Mouse (Mus musculus) liver, adult 2 months (tissue): ENCODE data around the gene Wdr35.

Experiments
- CTCF ChIP-seq: fragments of 200-500 bp; IDR thresholded peaks from 2 replicates; pipeline ENCODE4 v1.5.1; 2011; ENCODE audit warnings: low read depth, low read length, control low read depth
- POLR2A ChIP-seq: fragments of 200-500 bp; IDR thresholded peaks from 2 replicates; pipeline ENCODE4 v1.6.1; 2011; ENCODE audit warnings: low read length, control low read depth; ENCODE audit not compliant: insufficient read depth; ENCODE audit errors: extremely low read depth

DNA sequence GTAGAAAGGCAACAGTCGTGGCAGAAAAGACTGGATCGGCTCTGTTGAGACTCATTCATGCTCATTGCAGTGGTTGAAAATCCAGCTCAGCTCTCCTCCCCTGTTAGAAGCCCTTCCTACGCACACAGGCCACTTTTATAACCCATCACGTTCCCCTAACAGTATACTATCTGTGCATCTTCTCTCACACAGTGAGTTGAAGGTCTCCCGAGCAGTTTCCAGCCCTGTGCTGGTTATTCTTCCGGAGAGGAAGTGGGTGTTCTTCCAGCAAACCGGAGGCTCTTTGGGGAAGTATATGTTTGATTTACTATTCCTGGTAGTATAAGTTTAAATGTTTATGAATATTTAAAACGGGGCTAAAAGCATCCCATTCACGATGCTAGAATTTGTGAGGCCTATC lies 26.5 kb upstream of the Wdr35 start:
- TF ChIP-seq POLR2A (no peak), CTCF (no peak)
